Mouse (Mus musculus): ENCODE data around the gene Apex1. TPM values are rescaled to one million over a fixed set of nuclear protein-coding genes. Genes with fewer than 3 reads are reported as not detected.
A peak's percentile ranks its signal among the peaks of the same experiment; 100 is the strongest.
"Not testable (repeated sequence)": the region's sequence is repeated elsewhere in the genome, so short reads cannot be mapped to it uniquely, and the experiment has no call there.

The Apex1 gene
- polyA plus RNA-seq, 1 experiment from 2014 or later, result 486 TPM

DNA sequence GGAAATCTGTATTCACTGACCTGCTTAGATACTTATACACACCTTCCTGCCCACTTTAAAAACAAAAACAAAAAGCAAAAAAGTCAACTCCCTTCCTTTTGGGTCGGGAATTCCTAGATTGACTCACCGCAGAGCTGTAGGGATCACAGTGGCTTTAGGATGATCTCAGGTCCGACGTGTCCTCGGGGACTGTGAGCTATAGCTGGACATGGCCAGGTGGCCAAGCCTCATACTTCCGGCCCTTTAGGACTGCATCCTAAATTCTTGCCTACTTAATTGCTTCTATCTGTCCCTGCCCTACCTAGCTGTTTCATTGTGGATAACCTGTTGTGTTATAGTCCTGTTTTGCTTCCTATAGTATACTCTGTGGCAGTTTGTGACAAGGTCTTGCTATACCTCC is 20.3 kb downstream of the Apex1 start:
- ATAC-seq (replicated peaks; ENCODE audit: insufficient number of reproducible peaks, low FRiP score, low TSS enrichment, low read depth); H3K27ac ChIP-seq (replicated peaks; ENCODE audit: low read depth, low read length): not testable (repeated sequence)

DNA sequence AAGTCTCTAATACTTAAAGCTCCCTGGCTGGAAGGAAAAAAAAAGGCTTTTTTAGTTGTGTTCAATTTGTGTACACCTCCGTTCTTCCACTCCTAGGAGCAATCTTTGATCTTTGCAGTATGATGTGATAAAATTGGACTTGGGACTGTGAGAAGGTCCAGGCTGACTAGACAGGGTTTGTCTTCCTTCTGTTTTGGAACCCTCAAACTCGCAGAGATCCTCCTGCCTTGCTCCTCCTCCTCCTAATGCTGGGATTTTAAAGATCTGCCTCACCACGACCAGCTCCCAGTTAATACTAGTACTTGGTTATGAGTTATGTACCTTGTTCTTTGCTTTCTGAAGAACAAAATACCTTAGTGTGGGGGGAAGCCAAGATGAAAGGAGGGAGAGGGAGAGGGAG is 20.8 kb downstream of the Apex1 start:
- peak overlapping the region; percentile 46 for H3K4me2 ChIP-seq (ENCODE audit: low read depth, low read length)
- ATAC-seq (replicated peaks; ENCODE audit: insufficient number of reproducible peaks, low FRiP score, low TSS enrichment, low read depth); H3K9me3 ChIP-seq (replicated peaks; ENCODE audit: control insufficient read depth, low read length); H3K9ac ChIP-seq (replicated peaks; ENCODE audit: low read length); DNase-seq (ENCODE audit: low spot score); H3K27ac ChIP-seq (replicated peaks; ENCODE audit: low read depth, low read length); H3K27me3 ChIP-seq (ENCODE audit: control insufficient read depth, insufficient read depth, low read length); H3K4me1 ChIP-seq (ENCODE audit: control insufficient read depth, insufficient read depth, low read length); H3K36me3 ChIP-seq (replicated peaks; ENCODE audit: control insufficient read depth, insufficient read depth, low read depth, low read length): not testable (repeated sequence)
- peak overlapping the region; percentile 44; the same call in 1 of the 2 replicates for H3K4me3 ChIP-seq (ENCODE audit: low read depth, low read length)
- 30% methylated on average over 3 of the region's 3 CpGs for WGBS

More for the DNA sequence above, 20.3 kb downstream of the Apex1 start:
- Histone ChIP-seq H3K9ac (replicated peaks; ENCODE audit: low read length) (peak overlapping the region; percentile 57), H3K4me2 (ENCODE audit: low read depth, low read length) (peak overlapping the region; percentile 46), H3K4me3 (ENCODE audit: low read depth, low read length) (peak overlapping the region; percentile 44)
- DNase-seq (ENCODE audit: low spot score); H3K36me3 ChIP-seq (replicated peaks; ENCODE audit: control insufficient read depth, insufficient read depth, low read depth, low read length); H3K4me1 ChIP-seq (ENCODE audit: control insufficient read depth, insufficient read depth, low read length); H3K9me3 ChIP-seq (replicated peaks; ENCODE audit: control insufficient read depth, low read length); H3K27me3 ChIP-seq (ENCODE audit: control insufficient read depth, insufficient read depth, low read length): not testable (repeated sequence)
- 11% methylated on average over 6 of the region's 6 CpGs for WGBS

DNA sequence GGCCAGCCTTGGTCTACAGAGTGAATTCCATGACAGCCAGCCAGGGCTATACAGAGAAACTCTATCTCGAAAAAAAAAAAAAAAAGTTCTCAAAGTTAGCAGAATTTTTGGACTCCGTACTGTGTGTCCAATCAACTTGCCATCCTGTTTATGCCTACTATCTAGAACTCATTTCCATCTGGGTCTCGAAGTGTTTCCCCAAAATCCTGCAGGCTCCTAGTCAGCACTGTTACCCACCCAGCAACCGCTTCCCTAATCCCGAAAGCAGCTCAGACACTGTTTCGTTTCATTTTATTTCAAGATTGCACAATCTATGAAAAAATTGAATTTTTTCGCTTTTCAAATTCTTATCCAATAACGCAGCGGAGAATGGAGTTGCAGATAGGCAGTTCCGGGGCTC is 30.7 kb downstream of the Apex1 start:
- Histone ChIP-seq H3K36me3 (replicated peaks; ENCODE audit: control insufficient read depth, insufficient read depth, low read depth, low read length) (no peaks in the 10 kb centered on the region), H3K27ac (replicated peaks; ENCODE audit: low read depth, low read length) (no peak overlapping the region), H3K4me1 (ENCODE audit: control insufficient read depth, insufficient read depth, low read length) (no peaks in the 10 kb centered on the region), H3K4me2 (ENCODE audit: low read depth, low read length) (no peak overlapping the region), H3K4me3 (ENCODE audit: low read depth, low read length) (no peak overlapping the region), H3K27me3 (ENCODE audit: control insufficient read depth, insufficient read depth, low read length) (no peaks in the 10 kb centered on the region), H3K9me3 (replicated peaks; ENCODE audit: control insufficient read depth, low read length) (no peaks in the 10 kb centered on the region), H3K9ac (replicated peaks; ENCODE audit: low read length) (no peak overlapping the region)
- ATAC-seq (replicated peaks; ENCODE audit: insufficient number of reproducible peaks, low FRiP score, low TSS enrichment, low read depth), result no peak
- WGBS, result 89% methylated on average over 10 of the region's 10 CpGs
- no peak for DNase-seq (ENCODE audit: low spot score)

DNA sequence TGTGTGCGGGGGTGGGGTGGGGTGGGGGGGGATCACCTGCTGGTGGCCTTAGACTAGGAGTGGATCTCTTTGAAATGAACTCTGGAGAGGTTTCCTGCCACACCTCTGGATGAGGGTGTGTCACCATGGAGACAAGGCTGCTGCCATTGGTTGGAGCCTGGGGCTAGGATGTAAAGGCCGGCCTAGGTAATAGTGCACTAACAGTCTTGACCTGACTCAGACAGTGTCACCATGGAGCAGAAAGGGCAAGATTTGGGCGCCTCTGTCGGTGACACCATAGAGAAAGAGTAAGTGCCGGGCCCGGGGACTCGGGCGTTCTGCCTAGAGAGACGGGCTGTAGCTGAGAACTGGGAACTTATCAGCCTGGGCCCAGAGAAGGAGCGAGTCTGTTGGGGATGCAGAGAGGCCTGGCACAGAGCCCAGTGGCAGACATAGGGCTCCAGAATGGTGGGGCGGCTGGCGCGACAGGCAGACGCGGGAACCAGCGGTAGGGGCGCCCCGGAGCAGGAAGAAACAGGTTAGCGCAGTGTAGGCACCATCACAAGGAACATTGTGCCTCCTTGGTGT is 31.3 kb downstream of the Apex1 start, which contains the start of gene Pnp2:
Gene Pnp2, plus strand, starts transcription at position 51 of the 567 bp plus-strand sequence.
- not testable (repeated sequence) for H3K4me2 ChIP-seq (ENCODE audit: low read depth, low read length); H3K27me3 ChIP-seq (ENCODE audit: control insufficient read depth, insufficient read depth, low read length); H3K9ac ChIP-seq (replicated peaks; ENCODE audit: low read length); H3K36me3 ChIP-seq (replicated peaks; ENCODE audit: control insufficient read depth, insufficient read depth, low read depth, low read length); H3K27ac ChIP-seq (replicated peaks; ENCODE audit: low read depth, low read length); H3K4me3 ChIP-seq (ENCODE audit: low read depth, low read length); H3K9me3 ChIP-seq (replicated peaks; ENCODE audit: control insufficient read depth, low read length); H3K4me1 ChIP-seq (ENCODE audit: control insufficient read depth, insufficient read depth, low read length)
- DNase-seq (ENCODE audit: low spot score), result peak; percentile 20
- ATAC-seq (replicated peaks; ENCODE audit: insufficient number of reproducible peaks, low FRiP score, low TSS enrichment, low read depth), result peak; percentile 80
- 7% methylated on average over 19 of the region's 19 CpGs for WGBS

DNA sequence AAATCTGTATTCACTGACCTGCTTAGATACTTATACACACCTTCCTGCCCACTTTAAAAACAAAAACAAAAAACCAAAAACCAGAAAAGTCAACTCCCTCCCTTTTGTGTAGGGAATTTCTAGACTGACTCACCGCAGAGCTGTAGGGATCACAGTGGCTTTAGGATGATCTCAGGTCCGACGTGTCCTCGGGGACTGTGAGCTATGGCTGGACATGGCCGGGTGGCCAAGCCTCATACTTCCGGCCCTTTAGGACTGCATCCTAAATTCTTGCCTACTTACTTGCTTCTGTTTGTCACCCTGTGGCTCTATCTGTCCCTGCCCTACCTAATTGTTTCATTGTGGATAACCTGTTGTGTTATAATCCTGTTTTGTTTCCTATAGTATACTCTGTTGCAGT is 32.0 kb downstream of the Apex1 start:
- WGBS, result 84% methylated on average over 5 of the region's 6 CpGs
- not testable (repeated sequence) for H3K9me3 ChIP-seq (replicated peaks; ENCODE audit: control insufficient read depth, low read length); H3K9ac ChIP-seq (replicated peaks; ENCODE audit: low read length); H3K27ac ChIP-seq (replicated peaks; ENCODE audit: low read depth, low read length); DNase-seq (ENCODE audit: low spot score); H3K36me3 ChIP-seq (replicated peaks; ENCODE audit: control insufficient read depth, insufficient read depth, low read depth, low read length); H3K4me1 ChIP-seq (ENCODE audit: control insufficient read depth, insufficient read depth, low read length); ATAC-seq (replicated peaks; ENCODE audit: insufficient number of reproducible peaks, low FRiP score, low TSS enrichment, low read depth); H3K4me3 ChIP-seq (ENCODE audit: low read depth, low read length); H3K27me3 ChIP-seq (ENCODE audit: control insufficient read depth, insufficient read depth, low read length); H3K4me2 ChIP-seq (ENCODE audit: low read depth, low read length)

DNA sequence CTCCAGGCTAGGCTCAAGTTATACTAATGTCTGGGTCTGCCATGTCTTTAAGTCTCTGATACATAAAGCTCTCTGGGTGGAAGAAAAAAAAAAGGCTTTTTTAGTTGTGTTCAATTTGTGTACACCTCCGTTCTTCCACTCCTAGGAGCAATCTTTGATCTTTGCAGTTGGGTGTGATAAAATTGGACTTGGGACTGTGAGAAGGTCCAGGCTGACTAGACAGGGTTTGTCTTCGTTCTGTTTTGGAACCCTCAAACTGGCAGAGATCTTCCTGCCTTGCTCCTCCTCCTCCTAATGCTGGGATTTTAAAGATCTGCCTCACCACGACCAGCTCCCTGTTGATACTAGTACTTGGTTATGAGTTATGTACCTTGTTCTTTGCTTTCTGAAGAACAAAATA is 32.4 kb downstream of the Apex1 start:
- H3K4me2 ChIP-seq (ENCODE audit: low read depth, low read length); ATAC-seq (replicated peaks; ENCODE audit: insufficient number of reproducible peaks, low FRiP score, low TSS enrichment, low read depth); H3K4me3 ChIP-seq (ENCODE audit: low read depth, low read length); H3K9me3 ChIP-seq (replicated peaks; ENCODE audit: control insufficient read depth, low read length); DNase-seq (ENCODE audit: low spot score); H3K36me3 ChIP-seq (replicated peaks; ENCODE audit: control insufficient read depth, insufficient read depth, low read depth, low read length); H3K4me1 ChIP-seq (ENCODE audit: control insufficient read depth, insufficient read depth, low read length); H3K27me3 ChIP-seq (ENCODE audit: control insufficient read depth, insufficient read depth, low read length); H3K9ac ChIP-seq (replicated peaks; ENCODE audit: low read length); H3K27ac ChIP-seq (replicated peaks; ENCODE audit: low read depth, low read length): not testable (repeated sequence)
- 79% methylated on average over 3 of the region's 3 CpGs for WGBS

DNA sequence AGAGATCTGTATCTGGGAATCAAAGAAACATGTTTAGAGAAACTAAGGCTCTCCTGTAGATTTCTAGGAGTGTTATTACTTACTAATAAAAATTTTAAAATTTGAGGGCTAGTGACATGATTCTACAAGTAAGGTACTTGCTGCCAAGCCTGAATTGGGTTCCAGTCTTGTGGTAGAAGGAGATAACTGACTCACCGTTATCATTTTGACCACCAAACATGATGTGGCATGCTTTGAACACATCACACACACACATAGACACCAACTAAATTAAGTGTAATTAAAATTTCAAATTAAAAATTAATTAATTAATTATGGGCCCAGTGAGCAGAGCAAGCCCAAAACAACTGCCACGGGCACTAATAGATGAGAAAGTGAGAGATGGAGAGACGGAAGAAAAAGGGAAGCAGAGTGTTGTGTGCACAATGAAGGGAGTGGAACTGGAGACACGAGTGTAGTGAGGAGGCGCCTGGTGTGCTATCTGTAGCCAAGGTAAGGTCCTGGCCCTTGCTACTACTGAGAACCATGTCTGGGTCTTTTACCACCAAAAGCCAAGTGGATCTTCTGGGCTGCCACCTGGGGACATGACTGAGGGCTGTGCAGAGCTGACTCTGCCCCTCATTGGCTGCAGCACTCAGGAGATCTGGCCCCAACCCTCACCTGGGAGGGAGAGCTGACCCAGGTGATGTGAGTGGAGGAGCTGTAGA is 33.7 kb downstream of the Apex1 start:
- not testable (repeated sequence) for H3K4me1 ChIP-seq (ENCODE audit: control insufficient read depth, insufficient read depth, low read length); H3K36me3 ChIP-seq (replicated peaks; ENCODE audit: control insufficient read depth, insufficient read depth, low read depth, low read length); DNase-seq (ENCODE audit: low spot score); ATAC-seq (replicated peaks; ENCODE audit: insufficient number of reproducible peaks, low FRiP score, low TSS enrichment, low read depth); H3K4me2 ChIP-seq (ENCODE audit: low read depth, low read length); H3K27me3 ChIP-seq (ENCODE audit: control insufficient read depth, insufficient read depth, low read length); H3K27ac ChIP-seq (replicated peaks; ENCODE audit: low read depth, low read length); H3K9ac ChIP-seq (replicated peaks; ENCODE audit: low read length); H3K4me3 ChIP-seq (ENCODE audit: low read depth, low read length); H3K9me3 ChIP-seq (replicated peaks; ENCODE audit: control insufficient read depth, low read length)
- WGBS, result 83% methylated on average over 5 of the region's 5 CpGs

DNA sequence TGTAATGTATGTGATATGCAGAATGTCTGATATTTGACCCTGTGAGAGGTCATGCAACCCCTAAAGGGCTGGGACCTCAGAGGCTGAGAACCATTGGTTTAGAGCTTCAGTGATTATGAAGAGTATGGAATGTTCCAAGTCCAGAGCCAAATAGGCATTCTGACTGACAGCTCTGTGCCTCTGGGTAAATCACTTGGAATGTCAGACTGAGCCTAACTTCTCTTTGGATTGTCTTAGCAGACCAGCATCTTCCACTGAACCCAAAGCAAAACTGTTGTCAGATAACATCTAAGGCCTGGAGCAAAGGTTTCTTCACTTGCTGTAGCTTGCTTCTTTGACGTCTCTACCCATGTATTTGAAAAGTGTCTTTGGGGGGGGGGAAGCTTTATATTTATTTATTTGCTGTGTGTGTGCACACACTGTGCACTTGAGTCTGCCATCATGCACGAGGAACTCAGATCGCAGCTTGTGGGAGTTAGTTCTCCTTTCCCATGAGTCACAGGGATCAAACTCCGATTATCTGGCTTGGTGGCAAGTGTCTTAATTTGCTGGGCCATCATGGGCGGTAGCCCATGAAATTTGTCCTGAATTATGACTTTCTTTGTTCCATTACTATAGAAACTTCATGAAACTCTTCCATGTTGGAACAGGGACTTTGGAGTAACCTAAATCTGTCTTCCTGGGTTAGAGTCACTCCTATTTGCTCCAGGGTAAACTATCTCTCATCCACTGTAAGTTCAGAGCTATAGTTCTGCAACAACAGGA is 43.6 kb downstream of the Apex1 start:
- Histone ChIP-seq H3K9me3 (replicated peaks; ENCODE audit: control insufficient read depth, low read length) (no peaks in the 10 kb centered on the region), H3K27me3 (ENCODE audit: control insufficient read depth, insufficient read depth, low read length) (no peaks in the 10 kb centered on the region), H3K4me2 (ENCODE audit: low read depth, low read length) (no peak overlapping the region), H3K27ac (replicated peaks; ENCODE audit: low read depth, low read length) (no peak overlapping the region), H3K4me1 (ENCODE audit: control insufficient read depth, insufficient read depth, low read length) (no peaks in the 10 kb centered on the region), H3K9ac (replicated peaks; ENCODE audit: low read length) (no peak overlapping the region), H3K4me3 (ENCODE audit: low read depth, low read length) (no peak overlapping the region), H3K36me3 (replicated peaks; ENCODE audit: control insufficient read depth, insufficient read depth, low read depth, low read length) (no peaks in the 10 kb centered on the region)
- 80% methylated on average over 5 of the region's 5 CpGs for WGBS
- no peak for ATAC-seq (replicated peaks; ENCODE audit: insufficient number of reproducible peaks, low FRiP score, low TSS enrichment, low read depth)
- no peak for DNase-seq (ENCODE audit: low spot score)
